Mouse (Mus musculus) macrophage (primary cell): ENCODE measurements around the gene Igsf6. TPM values are rescaled to one million over a fixed set of nuclear protein-coding genes. Genes with fewer than 3 reads are reported as not detected.
A peak's percentile ranks its signal among the peaks of the same experiment; 100 is the strongest.

Source experiments
- H3K27ac ChIP-seq: fragments of 350-480 bp; formaldehyde crosslinking; 2 replicates; pipeline ENCODE4 v1.9.0; 2021
- H3K36me3 ChIP-seq: fragments of 350-480 bp; formaldehyde crosslinking; 2 replicates; pipeline ENCODE4 v1.9.0; 2021; ENCODE audit errors: inconsistent target
- H3K4me3 ChIP-seq: fragments of 350-480 bp; formaldehyde crosslinking; 2 replicates; pipeline ENCODE4 v1.9.0; 2021; ENCODE audit errors: inconsistent target
- H3K79me2 ChIP-seq: fragments of 350-480 bp; formaldehyde crosslinking; 2 replicates; pipeline ENCODE4 v1.9.0; 2021; ENCODE audit errors: inconsistent target
- WGBS: methylation state at CpG from one replicate; pipeline ENCODE4 v1.1.7; 2026; ENCODE audit warnings: inconsistent platforms; ENCODE audit not compliant: missing documents; 5-methylcytosine and 5-hydroxymethylcytosine counted together
- polyA plus RNA-seq: library from polyadenylated mRNA; stranded (reverse); fragments of 250-400 nt; gene quantifications from 3 replicates; pipeline ENCODE4 v1.2.4, GENCODE M21; 2018; ENCODE audit warnings: inconsistent platforms

The Igsf6 gene
- polyA plus RNA-seq, 1 experiment from 2014 or later, result 337 TPM

DNA sequence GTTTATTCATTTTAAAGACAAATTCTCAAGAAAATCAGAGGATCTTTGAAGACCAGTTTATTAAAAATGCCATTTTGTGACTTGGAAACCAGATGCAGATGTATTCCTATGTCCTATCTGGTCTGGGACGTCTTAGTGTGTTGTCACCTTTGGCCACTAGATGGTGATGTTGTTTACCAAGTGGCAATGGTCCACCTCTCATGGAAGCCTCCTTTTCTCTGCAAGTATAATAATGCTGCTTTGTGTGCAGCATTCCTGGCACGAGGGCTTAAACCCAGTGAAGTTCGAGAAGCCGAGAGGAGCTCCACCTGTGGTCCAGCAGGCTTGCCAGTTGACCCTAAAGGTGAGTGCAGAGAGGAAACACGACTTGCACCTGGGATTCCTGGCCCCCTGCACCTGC lies 3.5 kb upstream of the Igsf6 start:
- Histone ChIP-seq H3K27ac (no peak overlapping the region), H3K36me3 (no peaks in the 10 kb centered on the region)
- 57% methylated on average over 5 of the region's 5 CpGs for WGBS

DNA sequence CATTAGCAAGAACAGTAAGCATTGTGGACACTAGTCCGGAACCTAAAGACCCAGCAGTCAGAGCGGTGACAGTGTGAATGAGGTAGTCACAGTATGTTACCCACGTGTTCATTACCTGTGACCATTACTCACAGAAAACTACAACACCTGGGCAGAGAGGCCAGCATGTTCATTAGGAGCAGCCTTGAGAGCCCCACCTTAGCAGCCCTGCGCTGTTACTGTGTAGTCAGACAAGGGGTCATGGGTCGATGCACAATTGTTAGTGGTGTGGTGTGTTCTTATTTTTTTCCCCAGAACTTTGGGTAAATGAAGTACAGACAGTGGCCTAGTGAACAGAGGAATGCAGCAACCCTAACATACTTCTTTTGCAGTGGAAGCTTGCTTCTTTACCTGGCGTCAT lies 2.9 kb upstream of the Igsf6 start:
- Histone ChIP-seq H3K4me3 (no peak overlapping the region), H3K79me2 (peaks cover 19% of the 10 kb centered on the region), H3K36me3 (no peaks in the 10 kb centered on the region), H3K27ac (no peak overlapping the region)
- 97% methylated on average over 6 of the region's 6 CpGs for WGBS

More for the DNA sequence above, 3.5 kb upstream of the Igsf6 start:
- Histone ChIP-seq H3K79me2 (peaks cover 13% of the 10 kb centered on the region), H3K4me3 (no peak overlapping the region)

DNA sequence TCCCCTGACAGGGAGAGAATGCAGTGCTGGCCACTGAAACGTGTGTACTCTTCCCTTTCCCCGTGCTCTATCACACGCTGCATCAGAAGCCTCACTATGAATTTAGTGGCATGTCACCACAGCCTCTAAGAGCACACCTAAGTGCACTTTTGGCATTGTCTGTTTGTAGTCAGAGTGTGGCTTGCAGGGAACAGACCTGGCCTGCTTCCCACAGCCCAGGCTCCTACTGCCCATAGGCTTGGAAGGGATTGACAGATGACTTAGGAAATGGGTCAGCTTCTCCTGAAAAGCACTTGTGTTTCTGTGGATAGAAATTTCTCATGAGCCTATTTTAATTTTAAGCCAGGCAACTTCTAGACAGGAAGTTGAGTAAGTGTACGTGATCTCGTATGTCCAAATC lies 1.0 kb upstream of the Igsf6 start:
- Histone ChIP-seq H3K27ac (peak overlapping the region; percentile 98), H3K79me2 (peaks cover 38% of the 10 kb centered on the region), H3K4me3 (no peak overlapping the region), H3K36me3 (peaks cover 10% of the 10 kb centered on the region; the same call in 1 of the 2 replicates)
- 35% methylated on average over 5 of the region's 5 CpGs for WGBS

DNA sequence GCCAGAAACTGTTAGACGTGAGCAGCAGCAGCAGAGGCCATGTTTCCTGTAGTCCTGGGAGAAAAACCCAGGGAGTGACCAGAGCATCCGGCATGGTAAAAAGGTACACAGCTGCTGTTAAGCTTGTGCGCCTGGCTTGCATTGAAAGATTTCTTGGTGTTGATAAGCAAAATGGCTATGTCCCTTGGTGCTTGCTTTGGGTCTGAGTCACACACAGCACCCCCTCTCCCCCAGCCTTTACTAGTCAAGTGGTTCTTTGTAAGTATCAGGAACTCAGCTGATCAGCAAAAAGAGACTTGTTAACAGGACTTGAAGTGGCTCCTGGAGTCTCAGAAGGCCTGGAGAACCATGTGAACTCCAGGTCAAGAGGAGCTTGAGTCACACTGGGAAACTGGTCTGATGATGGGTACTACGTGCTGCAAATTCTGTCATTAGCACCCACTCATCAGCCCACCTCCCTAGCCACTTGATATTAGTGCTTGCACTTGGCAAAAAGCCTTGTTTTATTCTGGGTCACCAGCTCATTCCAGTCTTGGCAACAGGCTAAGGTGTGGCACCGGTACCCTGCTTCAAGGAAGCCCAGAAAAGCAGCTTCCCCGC lies 529 bp upstream of the Igsf6 start:
- Histone ChIP-seq H3K36me3 (peaks cover 15% of the 10 kb centered on the region; the same call in 1 of the 2 replicates), H3K27ac (peak overlapping the region; percentile 98), H3K79me2 (peaks cover 43% of the 10 kb centered on the region), H3K4me3 (peak overlapping the region; percentile 57)
- 27% methylated on average over 6 of the region's 6 CpGs for WGBS

DNA sequence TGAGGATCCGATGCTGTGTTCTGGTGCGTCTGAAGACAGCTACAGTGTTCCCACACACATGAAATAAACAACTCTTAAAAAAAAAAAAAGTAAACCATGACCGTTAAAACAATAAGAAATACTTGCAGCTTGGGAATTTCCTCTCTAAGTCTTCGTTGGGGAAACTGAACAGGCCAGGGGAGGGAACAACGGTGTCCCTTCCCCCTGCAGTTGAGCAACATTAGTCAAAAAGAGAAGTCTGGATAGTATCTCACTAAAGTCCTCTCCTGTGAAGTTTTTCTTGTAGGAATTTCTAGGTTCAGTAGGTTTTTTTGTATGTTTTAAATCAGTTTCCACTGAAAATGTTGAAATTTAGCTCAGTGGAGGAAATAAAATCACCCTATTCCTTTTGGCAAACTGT lies 1.9 kb downstream of the Igsf6 start:
- Histone ChIP-seq H3K79me2 (peaks cover 63% of the 10 kb centered on the region), H3K36me3 (peaks cover 36% of the 10 kb centered on the region), H3K27ac (peak overlapping the region; percentile 98), H3K4me3 (peak overlapping the region; percentile 57; the same call in 1 of the 2 replicates)
- 6% methylated on average over 5 of the region's 5 CpGs for WGBS

DNA sequence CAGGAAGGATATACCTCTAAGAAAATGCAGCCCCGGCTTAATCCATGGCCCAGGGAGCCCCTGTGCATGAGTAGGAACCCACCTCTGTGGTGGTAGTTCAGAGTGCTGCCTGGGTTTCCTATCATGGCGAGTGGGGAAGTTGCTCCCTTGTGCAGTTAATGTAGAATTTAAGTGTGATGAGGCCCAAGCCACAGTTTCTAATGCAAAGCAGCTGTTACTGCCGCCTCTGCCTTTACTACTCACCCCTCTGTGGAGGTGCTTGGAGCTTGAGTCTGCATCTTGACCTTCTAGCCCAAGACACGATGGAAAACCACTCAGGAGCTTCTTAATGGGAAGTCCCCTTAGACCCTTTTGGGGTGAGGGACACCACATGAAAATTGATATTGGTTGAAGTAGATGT lies 3.1 kb downstream of the Igsf6 start:
- Histone ChIP-seq H3K27ac (no peak overlapping the region), H3K79me2 (peaks cover 63% of the 10 kb centered on the region), H3K4me3 (no peak overlapping the region), H3K36me3 (peaks cover 48% of the 10 kb centered on the region)
- 83% methylated on average over 4 of the region's 4 CpGs for WGBS

DNA sequence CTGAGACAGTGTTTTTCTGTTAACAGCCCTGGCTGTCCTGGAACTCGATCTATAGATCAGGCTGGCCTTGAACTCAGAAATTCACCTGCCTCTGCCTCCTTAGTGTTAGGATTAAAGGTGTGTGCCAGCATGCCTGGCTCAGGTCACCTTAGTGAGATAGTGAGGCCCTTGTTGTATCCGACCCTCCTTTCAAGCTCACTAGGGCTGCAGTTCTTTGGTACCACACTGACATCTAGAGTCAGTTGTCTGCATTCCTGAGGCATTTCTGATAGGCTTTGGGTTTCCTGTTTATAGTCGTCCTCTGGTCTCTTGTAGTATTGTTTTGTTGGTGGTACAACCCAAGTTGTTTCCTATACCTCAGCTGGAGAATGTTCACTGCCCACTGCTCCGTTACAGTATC lies 10.1 kb downstream of the Igsf6 start:
- WGBS, result 69% methylated on average over 3 of the region's 4 CpGs
- Histone ChIP-seq H3K4me3 (no peak overlapping the region), H3K79me2 (peaks cover 15% of the 10 kb centered on the region; the same call in 1 of the 2 replicates), H3K36me3 (peaks cover 47% of the 10 kb centered on the region), H3K27ac (no peak overlapping the region)

DNA sequence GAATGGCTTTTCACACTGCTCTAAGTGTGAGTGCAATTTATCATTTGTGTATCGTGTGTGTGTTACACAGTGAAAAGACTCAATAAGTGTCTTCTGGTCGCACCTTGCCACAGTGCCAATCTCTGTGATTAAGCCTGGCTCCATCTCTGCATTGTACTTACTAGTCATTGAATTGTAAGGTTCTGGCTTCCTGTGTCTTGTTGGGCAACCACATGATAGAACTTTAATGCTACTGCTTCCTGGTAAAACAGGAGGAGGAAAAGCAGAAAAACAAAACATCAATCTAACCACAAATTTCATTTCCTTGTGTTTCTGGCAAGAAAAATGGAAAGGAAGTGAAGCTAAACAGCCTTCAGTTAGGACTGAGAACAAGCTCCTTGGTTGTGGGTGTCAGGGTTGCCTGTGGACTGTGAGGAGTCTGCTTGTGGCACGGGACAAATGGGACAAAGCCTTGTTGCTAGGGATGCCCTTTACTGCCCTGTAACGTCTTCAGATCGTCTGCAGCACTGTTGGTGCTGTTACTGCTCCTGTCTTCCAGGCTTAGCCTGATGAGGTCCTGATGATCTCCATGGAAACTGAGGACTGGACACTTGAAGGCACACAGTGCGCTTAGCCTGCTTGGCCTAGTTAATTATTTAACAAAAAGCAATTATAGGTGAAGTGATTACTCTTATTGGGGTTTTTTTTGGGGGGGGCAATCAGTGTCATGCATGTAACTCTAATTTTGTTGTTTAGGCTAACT lies 14.7 kb downstream of the Igsf6 start:
- Histone ChIP-seq H3K4me3 (no peak overlapping the region), H3K36me3 (peaks cover 2% of the 10 kb centered on the region; the same call in 1 of the 2 replicates), H3K27ac (peak overlapping the region; percentile 49), H3K79me2 (no peaks in the 10 kb centered on the region; the same call in 1 of the 2 replicates)
- WGBS, result 68% methylated on average over 6 of the region's 6 CpGs

DNA sequence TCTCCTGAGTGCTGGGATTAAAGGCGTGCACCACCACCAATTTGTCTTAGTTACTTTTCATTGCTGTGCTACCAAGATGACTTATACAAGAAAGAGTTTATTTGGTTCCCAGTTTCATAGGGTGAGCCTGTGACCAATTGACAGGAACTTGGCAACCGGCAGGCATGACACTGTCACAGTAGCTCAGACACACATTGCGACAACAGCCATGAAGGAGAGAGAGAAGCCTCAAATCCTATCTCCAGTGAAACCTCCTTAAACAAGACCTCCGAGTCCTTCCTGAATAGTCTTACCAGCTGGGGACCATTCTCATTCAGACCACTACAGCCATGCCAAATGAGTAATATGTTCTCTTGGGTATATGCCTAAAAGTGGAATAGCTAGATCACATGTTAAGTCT lies 21.3 kb downstream of the Igsf6 start:
- H3K79me2 ChIP-seq, result peaks cover 10% of the 10 kb centered on the region; the same call in 1 of the 2 replicates
- no peak overlapping the region for H3K4me3 ChIP-seq
- H3K27ac ChIP-seq, result no peak overlapping the region
- peaks cover 13% of the 10 kb centered on the region; the same call in 1 of the 2 replicates for H3K36me3 ChIP-seq
- 94% methylated on average over 4 of the region's 4 CpGs for WGBS

DNA sequence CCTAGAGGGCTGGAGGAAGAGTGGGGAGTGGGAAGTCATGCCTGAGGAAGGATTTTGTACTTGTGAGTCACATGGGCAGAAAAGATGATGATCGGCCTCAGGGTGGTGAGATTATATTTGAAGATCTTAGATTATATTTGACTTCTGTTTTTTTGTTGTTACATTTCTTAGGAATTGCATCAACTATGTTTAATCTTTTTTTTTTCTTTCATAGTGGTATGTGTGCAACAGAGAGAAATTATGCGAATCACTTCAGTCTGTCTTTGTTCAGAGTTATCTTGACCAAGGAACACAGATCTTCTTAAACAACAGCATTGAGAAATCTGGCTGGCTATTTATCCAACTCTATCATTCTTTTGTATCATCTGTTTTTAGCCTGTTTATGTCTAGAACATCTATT lies 26.7 kb downstream of the Igsf6 start:
- H3K36me3 ChIP-seq, result 0 out of 2 replicates have a peak, but pooled peaks cover 5% of the 10 kb centered on the region
- whole genome bisulfite sequencing, result 94% methylated on average over 2 of the region's 2 CpGs
- H3K79me2 ChIP-seq, result peaks cover 64% of the 10 kb centered on the region
- 0 out of 2 replicates have a peak overlapping the region, but pooled peaks have one; percentile 9 for H3K27ac ChIP-seq
- no peak overlapping the region for H3K4me3 ChIP-seq

DNA sequence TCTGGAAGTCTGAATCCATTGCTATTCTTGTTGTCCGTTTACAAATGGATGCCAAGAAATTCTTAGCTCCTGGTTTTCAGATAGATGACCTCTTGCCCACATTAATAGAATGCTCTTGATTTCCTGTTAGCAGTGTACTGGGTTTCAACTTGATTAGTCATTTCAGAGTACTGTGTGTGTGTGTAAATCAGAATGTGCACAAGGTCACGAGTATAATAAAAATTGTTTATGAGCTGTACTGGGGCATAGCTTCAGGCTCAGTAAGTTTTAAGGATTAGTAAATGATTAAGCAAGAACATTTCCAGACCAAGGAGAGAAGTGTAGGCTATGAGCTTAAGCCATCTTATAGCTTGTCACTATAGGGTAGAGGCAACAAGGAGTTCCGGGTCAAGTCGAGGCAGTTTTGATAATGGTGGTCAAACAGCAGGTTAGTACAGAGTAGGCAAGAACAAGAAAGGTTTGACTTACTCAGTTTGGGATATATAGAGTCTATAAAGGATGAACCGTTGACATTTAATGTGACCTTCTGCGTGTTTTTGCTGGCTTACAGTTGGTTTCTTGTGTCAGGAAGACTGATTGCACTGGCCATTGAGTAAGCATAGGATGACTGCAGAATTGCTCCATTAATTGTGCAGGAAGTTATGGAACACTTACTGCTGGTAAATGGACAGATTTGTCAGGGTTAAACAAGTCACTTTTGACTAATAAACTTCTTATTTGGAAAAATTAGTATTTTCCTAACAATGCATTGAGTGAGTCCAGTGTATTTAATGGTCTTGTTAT lies 28.5 kb downstream of the Igsf6 start:
- Histone ChIP-seq H3K36me3 (0 out of 2 replicates have a peak, but pooled peaks cover 5% of the 10 kb centered on the region), H3K27ac (no peak overlapping the region), H3K4me3 (no peak overlapping the region), H3K79me2 (peaks cover 82% of the 10 kb centered on the region)
- WGBS, result 92% methylated on average over 6 of the region's 6 CpGs

DNA sequence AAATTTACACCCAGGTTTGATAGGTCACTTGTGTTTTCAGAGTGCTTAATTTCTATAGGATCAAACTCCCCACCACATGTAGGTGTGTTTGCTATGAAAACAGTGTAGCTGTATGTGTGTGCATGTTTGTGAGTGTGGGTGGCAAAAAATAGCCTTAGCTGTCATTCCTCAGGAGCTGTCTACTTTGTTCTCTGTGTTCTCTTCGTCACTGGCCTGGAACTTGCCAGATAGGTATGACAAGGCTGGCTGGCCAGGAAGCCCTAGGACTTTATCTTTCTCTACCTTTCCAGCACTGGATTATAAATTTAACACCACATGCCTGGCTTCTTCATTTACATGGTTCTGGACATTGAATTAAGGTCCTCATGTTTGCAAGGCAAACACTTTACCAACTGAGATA lies 30.1 kb downstream of the Igsf6 start:
- H3K27ac ChIP-seq, result no peak overlapping the region
- WGBS, result 100% methylated on average over 1 of the region's 1 CpGs

DNA sequence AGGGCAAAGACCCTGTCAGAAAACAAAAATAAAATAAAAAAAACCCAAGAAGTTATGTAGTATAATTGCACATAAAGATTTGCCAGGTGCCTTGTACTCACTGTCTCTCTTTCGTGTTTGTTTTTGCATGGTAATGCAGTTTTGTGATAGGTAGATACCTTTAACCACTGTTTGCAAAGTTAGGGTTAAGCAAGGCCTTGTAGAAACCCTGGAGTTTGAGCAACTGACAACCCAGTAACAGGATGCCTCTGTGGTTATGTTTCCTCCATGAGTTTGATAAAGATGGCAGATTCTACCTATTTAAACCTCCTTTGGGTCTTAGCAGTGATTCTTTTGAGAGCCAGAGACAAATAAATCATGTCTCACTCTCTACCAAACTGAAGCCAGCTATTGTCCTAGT lies 30.9 kb downstream of the Igsf6 start:
- no peak overlapping the region for H3K4me3 ChIP-seq
- no peak overlapping the region for H3K27ac ChIP-seq
- H3K79me2 ChIP-seq, result peaks cover 100% of the 10 kb centered on the region
- WGBS, result 69% methylated on average over 1 of the region's 1 CpGs
- 0 out of 2 replicates have a peak, but pooled peaks cover 2% of the 10 kb centered on the region for H3K36me3 ChIP-seq

More for the DNA sequence above, 30.1 kb downstream of the Igsf6 start:
- Histone ChIP-seq H3K79me2 (peaks cover 94% of the 10 kb centered on the region), H3K4me3 (no peak overlapping the region), H3K36me3 (0 out of 2 replicates have a peak, but pooled peaks cover 5% of the 10 kb centered on the region)

DNA sequence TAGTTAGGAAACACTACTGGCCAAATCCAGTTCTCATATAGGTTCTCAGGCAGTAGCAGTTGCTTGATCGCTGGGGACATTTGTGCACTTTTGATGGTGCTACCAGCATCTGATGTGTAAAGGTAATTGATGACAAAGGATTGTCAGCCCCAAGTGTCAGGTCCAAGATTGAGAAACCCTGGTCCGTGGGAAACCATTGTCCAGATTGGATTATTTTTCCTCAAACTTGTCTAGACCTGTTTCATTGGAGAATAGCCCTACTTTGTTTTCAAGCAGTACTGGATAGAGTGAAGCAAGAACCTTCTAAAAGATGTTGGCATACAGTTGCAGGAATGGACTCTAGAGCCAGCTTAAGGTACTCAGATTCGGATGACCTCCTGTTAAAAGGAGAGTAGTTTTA lies 31.4 kb downstream of the Igsf6 start:
- Histone ChIP-seq H3K27ac (no peak overlapping the region), H3K4me3 (no peak overlapping the region), H3K79me2 (peaks cover 100% of the 10 kb centered on the region), H3K36me3 (no peaks in the 10 kb centered on the region)
- 98% methylated on average over 3 of the region's 3 CpGs for WGBS
